Mouse (Mus musculus) erythroblast, embryonic 14.5 days (primary cell): Measurements from ENCODE around the gene Gm9857.

ENCODE experiments used
- GATA1 ChIP-seq: IDR thresholded peaks from 2 replicates; pipeline ENCODE4 v1.6.1; 2012; ENCODE audit warnings: low read length, inconsistent platforms, mixed read lengths
- TAL1 ChIP-seq: IDR thresholded peaks from 3 replicates; pipeline ENCODE4 v1.6.1; 2012; ENCODE audit warnings: low read length, inconsistent platforms, mixed read lengths

DNA sequence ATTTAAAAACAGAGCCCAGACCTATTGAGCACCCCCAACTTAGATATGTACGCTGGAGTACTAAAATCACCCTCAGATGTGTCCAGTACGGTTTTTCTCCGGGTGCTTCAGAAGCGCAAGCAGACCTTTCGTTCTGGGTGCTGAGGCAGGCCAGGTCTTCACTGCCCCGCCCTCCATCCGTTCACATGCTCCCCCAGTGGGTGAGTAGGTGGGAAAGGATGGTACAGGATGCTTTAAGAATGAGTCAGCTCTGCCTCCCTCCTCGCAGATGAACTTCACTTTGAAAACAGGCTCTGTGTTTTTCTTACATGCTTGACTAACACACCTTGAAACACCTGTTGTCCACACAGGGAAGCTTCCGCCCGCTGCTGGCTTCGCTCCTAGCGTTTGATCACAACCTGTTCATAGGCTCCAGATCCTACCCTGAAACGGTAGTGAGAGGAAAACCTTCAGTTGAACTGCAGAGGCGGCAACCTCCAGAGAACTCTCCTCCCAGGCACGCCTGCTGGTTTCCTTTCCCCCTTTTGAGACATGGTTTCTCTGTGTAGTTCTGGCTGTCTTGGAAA is 34.8 kb upstream of the Gm9857 start:
- TF ChIP-seq GATA1 = no peak
- no peak for TF ChIP-seq TAL1
